ENCODE assay signal across 8 mouse cellular contexts in the genomic region with DNA sequence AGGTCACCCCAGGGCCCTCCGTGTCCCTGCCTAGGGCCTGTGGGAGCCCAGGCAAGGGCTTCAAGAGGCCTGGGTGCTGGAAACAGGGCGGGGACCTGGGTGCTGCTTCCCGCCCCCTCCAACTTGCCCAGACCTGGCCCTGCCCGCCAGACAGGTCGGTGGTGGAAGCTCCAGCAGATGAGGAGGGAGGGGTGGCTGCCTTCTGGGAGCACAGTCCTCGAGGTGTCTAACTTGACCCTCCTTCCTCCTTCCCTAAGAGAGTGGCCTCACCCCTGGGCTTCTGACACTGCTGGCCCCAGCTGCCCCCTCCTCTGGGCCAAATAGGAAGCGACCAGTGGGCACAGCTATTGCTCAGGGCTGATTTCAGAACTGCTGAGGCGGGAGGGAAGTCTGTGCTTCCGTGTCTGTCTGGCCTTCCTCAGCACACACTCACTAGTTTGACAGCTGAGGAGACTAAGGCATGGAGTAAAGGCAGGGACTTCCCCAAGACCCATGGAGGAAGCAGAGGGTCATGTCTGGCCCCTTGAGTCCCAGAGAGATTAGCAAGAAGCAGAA. TPM values are rescaled to one million over a fixed set of nuclear protein-coding genes. Genes with fewer than 3 reads are reported as not detected.
A peak's percentile ranks its signal among the peaks of the same experiment; 100 is the strongest.
DNase-seq lines count a peak whose midpoint lies in the region; ATAC-seq lines count a peak whose summit lies in the region.

Gna15 (minus strand) TSS at position 175 of the 555 bp plus-strand sequence.

- ATAC-seq in common myeloid progenitor, adult 5-6 weeks (replicated peaks; ENCODE audit: low read depth, poor library complexity, severe bottlenecking): peak; percentile 56
- ATAC-seq in limb, embryonic 11.5 days (ENCODE audit: insufficient number of reproducible peaks, low FRiP score, low TSS enrichment, low read depth): 0 out of 2 replicates have a peak, but pooled peaks have one; percentile 31
- peak; percentile 31 for ATAC-seq in neutrophil, adult 5-6 weeks (ENCODE audit: extremely low read depth, insufficient number of reproducible peaks, low FRiP score, poor library complexity, severe bottlenecking)

- no peaks in the 10 kb centered on the region for H3K4me1 ChIP-seq in limb, embryonic 11.5 days (ENCODE audit: control insufficient read depth, insufficient read depth, low read length)

- H3K4me2 ChIP-seq in limb, embryonic 11.5 days (ENCODE audit: low read depth, severe bottlenecking): no peak within 1 kb of the TSS

- H3K27ac ChIP-seq in limb, embryonic 11.5 days (replicated peaks; ENCODE audit: low read depth, low read length): no peak within 1 kb of the TSS

- H3K9ac ChIP-seq in limb, embryonic 11.5 days (ENCODE audit: low read length): 0 out of 2 replicates have a peak within 1 kb of the TSS, but pooled peaks have one; percentile 27

- no peaks in the 10 kb centered on the region; the same call in 1 of the 2 replicates for H3K9me3 ChIP-seq in limb, embryonic 11.5 days (ENCODE audit: control insufficient read depth, low read length)

- no peaks in the 10 kb centered on the region; the same call in 1 of the 2 replicates for H3K36me3 ChIP-seq in limb, embryonic 11.5 days (ENCODE audit: control insufficient read depth, insufficient read depth, low read length)

- H3K4me3 ChIP-seq in limb, embryonic 11.5 days (ENCODE audit: low read depth, low read length): no peak within 1 kb of the TSS

- H3K27me3 ChIP-seq in limb, embryonic 11.5 days (ENCODE audit: control insufficient read depth, insufficient read depth, low read length): 0 out of 2 replicates have a peak, but pooled peaks cover 9% of the 10 kb centered on the region

- WGBS in limb, embryonic 11.5 days: 13% methylated on average over 8 of the region's 9 CpGs

- peak; percentile 84 for DNase-seq in layer of hippocampus, adult 9-11 months
- no peak for DNase-seq in layer of hippocampus, postnatal 36 days
- DNase-seq in limb, embryonic 11.5 days (ENCODE audit: low spot score): no peak
- DNase-seq in cerebellum, postnatal 25 days: no peak
- DNase-seq in yolk sac, embryonic 10.5 days (ENCODE audit: low spot score): no peak
- DNase-seq in testis, postnatal 10 days (ENCODE audit: low spot score): no peak

RNA-seq across cellular contexts. Expression of gene Gna15, which starts in this region (rescaled TPM):
- 1 to 10 TPM; 3.0 to 3.4 TPM for total RNA-seq in layer of hippocampus, postnatal 36 days (2021)
- 30.6 and 39.1 TPM in 2 replicates for total RNA-seq in common myeloid progenitor, adult 5-6 weeks (2017)
- 0.99 and 1.1 TPM in 2 replicates for polyA plus RNA-seq in limb, embryonic 11.5 days (2014; fragmentation: Nextera tagmentation; extraction: Ambion mirVana)
- 12.6 and 13.4 TPM in 2 replicates for total RNA-seq in neutrophil, adult 5-6 weeks (2017)
